Mouse (Mus musculus): Measurements from ENCODE around the gene Cys1. TPM values are rescaled to one million over a fixed set of nuclear protein-coding genes. Genes with fewer than 3 reads are reported as not detected.

The Cys1 gene
- 10.7 and 11.8 TPM in 2 replicates for polyA plus RNA-seq (2014; fragmentation: Nextera tagmentation; extraction: Ambion mirVana)

- peaks cover 24% of the 10 kb centered on the region for H3K27me3 ChIP-seq (ENCODE audit: control insufficient read depth, insufficient read depth, low read length)
- peak within 1 kb of the TSS; percentile 72 for H3K9ac ChIP-seq (ENCODE audit: low read depth, low read length)
- H3K4me3 ChIP-seq (ENCODE audit: low read length), result peak within 1 kb of the TSS; percentile 66
- ATAC-seq (ENCODE audit: low FRiP score, low TSS enrichment), result peak; percentile 50; the same call in 1 of the 2 replicates
- peak within 1 kb of the TSS; percentile 94 for H3K4me2 ChIP-seq (replicated peaks; ENCODE audit: low read depth, low read length)
- peaks cover 28% of the 10 kb centered on the region for H3K4me1 ChIP-seq (ENCODE audit: control insufficient read depth, insufficient read depth, low read length)
- peak within 1 kb of the TSS; percentile 71 for H3K27ac ChIP-seq (ENCODE audit: low read depth, low read length)
- H3K9me3 ChIP-seq (ENCODE audit: control insufficient read depth, low read length), result no peaks in the 10 kb centered on the region
- no peaks in the 10 kb centered on the region for H3K36me3 ChIP-seq (ENCODE audit: control insufficient read depth, insufficient read depth, low read length)
- WGBS, result 2% methylated on average over 20 of the region's 20 CpGs
Measured at GRCm38 (mm10) chr12:24681286-24682023, at the start of gene Cys1. TSS of gene Cys1 (minus strand) at chr12:24681813.

GRCm38 (mm10) chr12:24724369-24724768 is 42.8 kb upstream of the Cys1 start:
- no peaks in the 10 kb centered on the region for H3K36me3 ChIP-seq (ENCODE audit: control insufficient read depth, insufficient read depth, low read length)
- H3K4me3 ChIP-seq (ENCODE audit: low read length), result no peak overlapping the region
- H3K4me1 ChIP-seq (ENCODE audit: control insufficient read depth, insufficient read depth, low read length), result peaks cover 5% of the 10 kb centered on the region; the same call in 1 of the 2 replicates
- H3K27ac ChIP-seq (ENCODE audit: low read depth, low read length), result no peak overlapping the region; the same call in 1 of the 2 replicates
- no peak overlapping the region for H3K9ac ChIP-seq (ENCODE audit: low read depth, low read length)
- ATAC-seq (ENCODE audit: low FRiP score, low TSS enrichment), result peak; percentile 77
- no peak overlapping the region for H3K4me2 ChIP-seq (replicated peaks; ENCODE audit: low read depth, low read length)
- peaks cover 5% of the 10 kb centered on the region for H3K9me3 ChIP-seq (ENCODE audit: control insufficient read depth, low read length)
- no peaks in the 10 kb centered on the region for H3K27me3 ChIP-seq (ENCODE audit: control insufficient read depth, insufficient read depth, low read length)
- WGBS, result 6% methylated on average over 2 of the region's 2 CpGs

- H3K27me3 ChIP-seq (ENCODE audit: control insufficient read depth, insufficient read depth, low read length), result no peaks in the 10 kb centered on the region
- H3K4me1 ChIP-seq (ENCODE audit: control insufficient read depth, insufficient read depth, low read length), result peaks cover 8% of the 10 kb centered on the region; the same call in 1 of the 2 replicates
- 47% methylated on average over 4 of the region's 4 CpGs for WGBS
- H3K36me3 ChIP-seq (ENCODE audit: control insufficient read depth, insufficient read depth, low read length), result no peaks in the 10 kb centered on the region
- H3K9me3 ChIP-seq (ENCODE audit: control insufficient read depth, low read length), result peaks cover 1% of the 10 kb centered on the region; the same call in 1 of the 2 replicates
- no peak overlapping the region for H3K4me2 ChIP-seq (replicated peaks; ENCODE audit: low read depth, low read length)
- peak; percentile 26; the same call in 1 of the 2 replicates for ATAC-seq (ENCODE audit: low FRiP score, low TSS enrichment)
- no peak overlapping the region; the same call in 1 of the 2 replicates for H3K27ac ChIP-seq (ENCODE audit: low read depth, low read length)
- H3K4me3 ChIP-seq (ENCODE audit: low read length), result no peak overlapping the region
- H3K9ac ChIP-seq (ENCODE audit: low read depth, low read length), result no peak overlapping the region
Measured at GRCm38 (mm10) chr12:24723859-24724258, 42.2 kb upstream of the Cys1 start.

- 41% methylated on average over 2 of the region's 2 CpGs for WGBS
- no peaks in the 10 kb centered on the region for H3K9me3 ChIP-seq (ENCODE audit: control insufficient read depth, low read length)
- peaks cover 8% of the 10 kb centered on the region; the same call in 1 of the 2 replicates for H3K4me1 ChIP-seq (ENCODE audit: control insufficient read depth, insufficient read depth, low read length)
- no peak overlapping the region for H3K4me2 ChIP-seq (replicated peaks; ENCODE audit: low read depth, low read length)
- H3K27ac ChIP-seq (ENCODE audit: low read depth, low read length), result no peak overlapping the region; the same call in 1 of the 2 replicates
- no peaks in the 10 kb centered on the region for H3K36me3 ChIP-seq (ENCODE audit: control insufficient read depth, insufficient read depth, low read length)
- H3K27me3 ChIP-seq (ENCODE audit: control insufficient read depth, insufficient read depth, low read length), result no peaks in the 10 kb centered on the region
- no peak overlapping the region for H3K4me3 ChIP-seq (ENCODE audit: low read length)
- ATAC-seq (ENCODE audit: low FRiP score, low TSS enrichment), result peak; percentile 63
- no peak overlapping the region for H3K9ac ChIP-seq (ENCODE audit: low read depth, low read length)
Measured at GRCm38 (mm10) chr12:24723434-24723833, 41.8 kb upstream of the Cys1 start.

- no peak overlapping the region for H3K27ac ChIP-seq (ENCODE audit: low read depth, low read length)
- H3K36me3 ChIP-seq (ENCODE audit: control insufficient read depth, insufficient read depth, low read length), result peaks cover 27% of the 10 kb centered on the region
- 48% methylated on average over 4 of the region's 4 CpGs for whole genome bisulfite sequencing
- H3K4me3 ChIP-seq (ENCODE audit: low read length), result no peak overlapping the region
- no peak overlapping the region for H3K9ac ChIP-seq (ENCODE audit: low read depth, low read length)
- H3K9me3 ChIP-seq (ENCODE audit: control insufficient read depth, low read length), result no peaks in the 10 kb centered on the region
- H3K27me3 ChIP-seq (ENCODE audit: control insufficient read depth, insufficient read depth, low read length), result no peaks in the 10 kb centered on the region
- peak; percentile 82 for ATAC-seq (ENCODE audit: low FRiP score, low TSS enrichment)
- H3K4me2 ChIP-seq (replicated peaks; ENCODE audit: low read depth, low read length), result no peak overlapping the region
- H3K4me1 ChIP-seq (ENCODE audit: control insufficient read depth, insufficient read depth, low read length), result 0 out of 2 replicates have a peak, but pooled peaks cover 3% of the 10 kb centered on the region
Measured at GRCm38 (mm10) chr12:24716721-24717301, 35.2 kb upstream of the Cys1 start.

- 76% methylated on average over 2 of the region's 2 CpGs for WGBS
- Histone ChIP-seq H3K27ac (ENCODE audit: low read depth, low read length) (no peak overlapping the region), H3K36me3 (ENCODE audit: control insufficient read depth, insufficient read depth, low read length) (peaks cover 41% of the 10 kb centered on the region), H3K4me3 (ENCODE audit: low read length) (no peak overlapping the region), H3K9ac (ENCODE audit: low read depth, low read length) (no peak overlapping the region), H3K4me2 (replicated peaks; ENCODE audit: low read depth, low read length) (no peak overlapping the region), H3K4me1 (ENCODE audit: control insufficient read depth, insufficient read depth, low read length) (peaks cover 9% of the 10 kb centered on the region; the same call in 1 of the 2 replicates), H3K27me3 (ENCODE audit: control insufficient read depth, insufficient read depth, low read length) (no peaks in the 10 kb centered on the region), H3K9me3 (ENCODE audit: control insufficient read depth, low read length) (no peaks in the 10 kb centered on the region)
- no peak for ATAC-seq (ENCODE audit: low FRiP score, low TSS enrichment)
Measured at GRCm38 (mm10) chr12:24715268-24715896, 33.8 kb upstream of the Cys1 start.

GRCm38 (mm10) chr12:24714579-24715255 is 33.1 kb upstream of the Cys1 start:
- Histone ChIP-seq H3K36me3 (ENCODE audit: control insufficient read depth, insufficient read depth, low read length) (peaks cover 43% of the 10 kb centered on the region), H3K9ac (ENCODE audit: low read depth, low read length) (no peak overlapping the region), H3K27me3 (ENCODE audit: control insufficient read depth, insufficient read depth, low read length) (no peaks in the 10 kb centered on the region), H3K4me1 (ENCODE audit: control insufficient read depth, insufficient read depth, low read length) (peaks cover 10% of the 10 kb centered on the region; the same call in 1 of the 2 replicates), H3K4me3 (ENCODE audit: low read length) (no peak overlapping the region), H3K4me2 (replicated peaks; ENCODE audit: low read depth, low read length) (no peak overlapping the region), H3K27ac (ENCODE audit: low read depth, low read length) (no peak overlapping the region), H3K9me3 (ENCODE audit: control insufficient read depth, low read length) (no peaks in the 10 kb centered on the region)
- ATAC-seq (ENCODE audit: low FRiP score, low TSS enrichment), result no peak
- WGBS, result 81% methylated on average over 5 of the region's 5 CpGs

GRCm38 (mm10) chr12:24712396-24712795 is 30.8 kb upstream of the Cys1 start:
- no peak for ATAC-seq (ENCODE audit: low FRiP score, low TSS enrichment)
- H3K4me3 ChIP-seq (ENCODE audit: low read length), result no peak overlapping the region
- H3K4me2 ChIP-seq (replicated peaks; ENCODE audit: low read depth, low read length), result no peak overlapping the region
- no peaks in the 10 kb centered on the region for H3K27me3 ChIP-seq (ENCODE audit: control insufficient read depth, insufficient read depth, low read length)
- no peak overlapping the region for H3K27ac ChIP-seq (ENCODE audit: low read depth, low read length)
- H3K36me3 ChIP-seq (ENCODE audit: control insufficient read depth, insufficient read depth, low read length), result peaks cover 43% of the 10 kb centered on the region
- H3K9ac ChIP-seq (ENCODE audit: low read depth, low read length), result no peak overlapping the region
- no peaks in the 10 kb centered on the region for H3K9me3 ChIP-seq (ENCODE audit: control insufficient read depth, low read length)
- WGBS, result 86% methylated on average over 8 of the region's 8 CpGs
- H3K4me1 ChIP-seq (ENCODE audit: control insufficient read depth, insufficient read depth, low read length), result peaks cover 10% of the 10 kb centered on the region; the same call in 1 of the 2 replicates

Data from kidney, embryonic 14.5 days (tissue).